Mouse (Mus musculus) CD8-positive naive resting alpha-beta T cell, adult 2 months (primary cell): ENCODE measurements around the gene Lypd3.
"Not testable (repeated sequence)": the region's sequence is repeated elsewhere in the genome, so short reads cannot be mapped to it uniquely, and the experiment has no call there.

Experiments
- DNase-seq, 2 experiments: peaks; one replicate each; pipeline ENCODE4 v3.0.0; 2022; ENCODE audit warnings: low read depth in 2 of 2, low spot score in 2 of 2

Gene Lypd3

DNA sequence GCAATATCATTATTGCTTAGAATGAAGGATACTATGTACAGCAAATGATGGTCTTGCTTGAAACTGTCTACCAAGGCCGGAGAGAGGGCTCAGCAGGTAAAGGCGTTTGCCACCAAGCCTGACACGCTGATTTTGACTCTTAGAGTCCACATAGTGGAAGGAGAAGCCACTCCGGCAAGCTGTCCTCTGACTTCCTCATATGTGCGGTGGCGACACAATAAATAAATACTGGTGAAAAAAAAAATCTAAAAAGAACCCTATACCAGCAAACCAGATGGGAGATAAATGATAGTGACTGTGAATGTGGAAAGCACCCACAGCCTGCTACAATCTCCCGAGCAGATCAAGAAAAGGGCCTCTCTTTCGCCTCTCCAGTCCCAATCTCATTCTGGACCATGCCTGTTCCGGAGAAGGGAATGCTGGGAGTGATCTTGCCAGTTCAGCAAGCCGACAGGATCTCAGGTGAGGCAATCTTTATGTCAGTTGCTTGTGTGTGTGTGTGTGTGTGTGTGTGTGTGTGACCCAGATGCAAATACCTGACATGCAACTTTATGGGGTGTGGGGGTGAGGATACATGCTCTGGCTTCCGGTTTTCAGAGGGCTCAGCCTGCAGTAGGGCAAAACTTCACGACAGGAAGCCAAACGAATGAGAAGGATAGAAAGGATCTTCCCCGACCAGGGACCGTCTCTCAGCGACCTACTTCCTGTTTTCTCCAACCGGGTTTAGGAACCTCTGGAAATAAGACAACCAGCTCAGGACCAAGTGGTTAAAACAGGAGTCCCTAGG lies 25.0 kb downstream of the Lypd3 start:
- no peak for DNase-seq

DNA sequence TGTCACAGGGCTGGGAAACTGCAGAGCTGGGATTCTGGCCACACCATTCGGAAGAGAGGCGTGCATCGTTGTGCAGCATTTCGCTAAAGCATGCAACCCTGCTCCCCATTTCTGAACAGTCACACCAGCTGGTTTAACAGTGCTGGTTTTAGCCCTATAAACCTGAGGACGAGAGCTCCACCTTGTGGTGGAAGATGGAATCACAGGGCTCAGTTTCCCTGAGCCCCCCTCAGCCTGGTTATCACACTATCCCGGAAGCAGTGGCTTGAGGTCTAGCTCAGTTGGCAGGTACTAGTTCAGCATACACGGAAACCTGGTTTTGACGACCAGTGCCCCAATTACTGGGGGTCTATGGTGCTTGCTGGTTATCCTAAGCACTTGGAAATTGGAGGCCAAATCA lies 26.2 kb downstream of the Lypd3 start:
- DNase-seq, result peak; percentile 75 to 83

DNA sequence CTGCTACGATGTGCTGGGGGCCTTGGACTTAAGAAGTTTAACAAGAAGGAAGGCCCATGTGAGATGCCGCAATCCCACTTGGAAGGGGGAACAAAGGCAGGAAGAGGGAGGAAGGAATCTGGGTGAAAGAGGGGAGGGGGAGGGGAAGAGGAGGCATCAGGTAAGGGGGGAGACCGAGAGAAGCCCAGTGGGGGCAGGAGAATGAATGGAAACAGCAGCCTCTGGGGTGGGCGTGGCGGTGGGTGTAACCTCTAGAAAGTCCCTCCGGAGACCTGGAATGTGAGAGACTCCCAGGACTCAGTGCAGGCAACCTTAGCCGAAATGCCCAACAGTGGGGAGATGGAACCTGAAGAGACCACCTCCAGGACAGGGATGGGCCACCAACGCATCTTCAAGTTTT lies 28.0 kb downstream of the Lypd3 start:
- DNase-seq, result no peak

GRCm38 (mm10) chr7:24664959-24665358 lies 28.6 kb downstream of the Lypd3 start:
- DNase-seq, result no peak

- DNase-seq, result no peak
These were observed 35.6 kb downstream of the Lypd3 start for GRCm38 (mm10) chr7:24671944-24672439.

GRCm38 (mm10) chr7:24676575-24676974 lies 40.2 kb downstream of the Lypd3 start, which contains the start of gene Tex101:
Gene Tex101 (minus strand): TSS chr7:24676675.
- DNase-seq, result no peak

DNA sequence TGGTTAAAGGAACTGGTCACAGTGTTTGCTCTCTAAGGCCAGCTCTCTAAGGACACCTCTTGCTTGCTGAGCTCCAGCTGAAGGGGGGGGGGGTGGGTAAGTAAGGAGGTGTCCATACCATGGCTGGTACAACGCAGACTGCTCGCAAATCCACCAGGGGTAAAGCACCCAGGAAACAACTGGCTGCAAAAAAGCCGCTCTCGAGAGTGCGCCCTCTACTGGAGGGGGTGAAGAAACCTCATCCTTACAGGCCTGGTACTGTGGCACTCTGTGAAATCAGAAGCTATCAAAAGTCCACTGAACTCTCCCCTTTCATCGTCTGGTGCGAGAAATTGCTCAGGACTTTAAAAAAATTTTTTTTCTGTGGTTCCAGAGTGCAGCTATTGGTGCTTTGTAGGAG lies 47.8 kb downstream of the Lypd3 start:
- DNase-seq, result peak in 1 of 2 experiments; percentile 24

DNA sequence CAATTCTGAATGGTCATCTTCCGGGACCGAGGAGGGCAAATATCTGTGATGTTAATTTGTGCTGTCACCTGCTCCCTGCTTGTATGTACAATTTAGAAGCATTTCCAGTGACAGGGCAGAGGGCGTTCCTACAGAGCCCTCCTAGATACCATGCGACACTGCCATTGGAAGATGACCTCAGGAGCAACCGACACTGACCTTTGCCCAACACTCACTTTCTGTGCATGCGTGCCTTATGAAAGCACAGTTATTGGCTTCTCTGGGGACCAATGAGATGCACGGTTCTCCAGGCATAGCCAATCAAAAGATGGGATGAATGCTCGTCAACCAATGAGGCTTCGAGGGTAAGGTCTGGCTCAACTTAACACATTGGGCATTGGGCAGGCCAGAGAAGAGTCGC lies 51.2 kb downstream of the Lypd3 start:
- DNase-seq, result not testable (repeated sequence)
